Mouse (Mus musculus): ENCODE results near the gene Stx11.

Stx11 gene

DNA sequence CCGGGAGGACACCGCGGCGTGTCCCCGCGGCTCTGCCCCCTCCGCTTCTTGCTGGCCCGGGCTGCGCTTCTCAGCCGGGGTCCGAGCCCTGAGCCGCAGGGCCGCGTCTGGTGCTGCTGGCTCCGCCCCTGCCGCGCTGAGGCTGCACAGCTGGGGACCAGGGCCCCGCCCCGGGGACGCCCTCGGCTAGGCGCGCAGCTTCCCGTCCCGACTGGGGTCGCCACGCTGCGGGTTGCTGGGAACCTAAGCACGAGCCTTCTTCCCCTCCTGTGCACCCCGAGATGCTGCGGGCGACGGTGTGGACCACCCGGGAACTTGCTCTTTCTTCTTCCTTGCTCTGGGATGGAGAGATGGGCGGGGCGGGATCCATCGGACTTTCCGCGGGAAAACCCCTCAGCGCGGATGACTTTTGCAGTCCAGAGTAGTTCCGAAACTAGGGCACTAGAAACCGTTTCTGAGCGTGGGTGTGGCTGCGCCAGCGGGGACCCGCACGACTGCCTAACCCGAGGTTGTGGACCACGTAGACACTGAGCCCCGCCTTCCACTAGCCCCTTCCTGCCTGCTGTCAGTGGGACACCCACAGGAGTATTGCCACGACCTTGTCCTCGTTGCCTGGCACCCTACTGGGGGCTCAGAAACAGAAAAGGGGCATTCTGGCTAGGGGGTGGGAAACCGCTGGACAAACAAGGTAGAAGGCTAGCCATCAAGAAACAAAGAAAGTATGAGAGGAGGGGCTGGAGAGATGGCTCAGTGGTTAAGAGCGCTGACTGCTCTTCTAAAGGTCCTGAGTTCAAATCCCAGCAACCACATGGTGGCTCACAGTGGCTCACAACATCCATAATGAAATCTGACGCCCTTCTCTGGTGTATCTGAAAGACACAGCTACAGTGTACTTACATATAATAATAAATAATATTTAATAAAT is at the start of gene Stx11:
Gene Stx11, minus strand, starts transcription at position 148 of the 925 bp plus-strand sequence.
- CTCF ChIA-PET, result interaction anchor here in 3 of 4 experiments (0.6 to 1.0 kb wide), 4 partner anchors 33 to 123 kb away, joined by 3 to 4 read pairs (median 4); no protein-coding TSS in a partner anchor
- POLR2A ChIA-PET, result interaction anchor here (0.6 to 2.4 kb wide), 12 partner anchors 13 to 838 kb away, joined by 3 to 12 read pairs (median 5); partner anchors contain the start of gene Utrn (in 1 of the 4)

- ChIA-PET CTCF (no interaction called here), POLR2A (no interaction called here)
Observed at GRCm38 (mm10) chr10:13008737-13009121, 44.6 kb upstream of the Stx11 start.

GRCm38 (mm10) chr10:13007876-13008736 is 44.0 kb upstream of the Stx11 start:
- CTCF ChIA-PET, result interaction anchor here in 2 of 4 experiments (0.6 to 1.6 kb wide), 2 partner anchors 11 to 273 kb away, joined by 3 to 5 read pairs; no protein-coding TSS in a partner anchor
- POLR2A ChIA-PET, result interaction anchor here (0.6 to 1.2 kb wide), 9 partner anchors 11 to 630 kb away, joined by 3 to 5 read pairs (median 3); partner anchors contain the start of gene Plagl1 (in 1 of the 4)

DNA sequence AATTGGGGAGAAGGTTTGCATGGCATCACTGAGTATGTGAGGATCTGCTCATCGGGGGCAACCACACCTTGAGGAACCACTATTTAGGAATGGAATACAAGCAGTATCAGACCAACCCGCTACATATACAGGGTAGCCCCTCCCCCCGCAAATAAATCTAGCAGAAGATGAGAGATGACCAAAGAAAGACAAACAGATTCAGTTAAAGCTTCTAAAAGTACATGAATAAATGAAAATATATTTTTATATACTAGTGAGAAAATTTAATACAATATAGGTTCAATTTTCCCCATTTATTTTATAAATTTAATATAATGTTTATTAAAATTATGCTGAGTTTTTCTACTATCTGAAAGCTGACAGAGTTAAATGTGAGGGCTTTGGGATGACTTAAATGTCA is 40.9 kb upstream of the Stx11 start, which contains the start of gene Sf3b5:
Gene Sf3b5, plus strand, starts transcription at position 301 of the 400 bp plus-strand sequence.
- ChIA-PET CTCF (no interaction called here), POLR2A (interaction anchor here in 1 of 4 experiments (0.7 kb wide), 1 partner anchor 328 kb away, joined by 4 read pairs; no protein-coding TSS in a partner anchor)

GRCm38 (mm10) chr10:12996736-12997477 is 32.8 kb upstream of the Stx11 start:
- ChIA-PET CTCF (interaction anchor here (0.6 to 2.0 kb wide), 19 partner anchors 9 to 1338 kb away, joined by 3 to 8 read pairs (median 3); partner anchors contain the start of gene Stx11 (in 1 of the 4)), POLR2A (interaction anchor here in 3 of 4 experiments (0.6 to 1.5 kb wide), 6 partner anchors 10 to 388 kb away, joined by 3 to 5 read pairs (median 4); no protein-coding TSS in a partner anchor)

GRCm38 (mm10) chr10:12993411-12994039 is 29.4 kb upstream of the Stx11 start:
- CTCF ChIA-PET, result interaction anchor here in 1 of 4 experiments (0.6 kb wide), 1 partner anchor 9 kb away, joined by 3 read pairs; no protein-coding TSS in a partner anchor

GRCm38 (mm10) chr10:12991953-12992352 is 27.9 kb upstream of the Stx11 start:
- ChIA-PET POLR2A (no interaction called here), CTCF (no interaction called here)

More at GRCm38 (mm10) chr10:12993411-12994039, 29.4 kb upstream of the Stx11 start:
- POLR2A ChIA-PET, result interaction anchor here in 1 of 4 experiments (0.6 to 1.1 kb wide), 3 partner anchors 29 to 125 kb away, joined by 3 read pairs; no protein-coding TSS in a partner anchor

DNA sequence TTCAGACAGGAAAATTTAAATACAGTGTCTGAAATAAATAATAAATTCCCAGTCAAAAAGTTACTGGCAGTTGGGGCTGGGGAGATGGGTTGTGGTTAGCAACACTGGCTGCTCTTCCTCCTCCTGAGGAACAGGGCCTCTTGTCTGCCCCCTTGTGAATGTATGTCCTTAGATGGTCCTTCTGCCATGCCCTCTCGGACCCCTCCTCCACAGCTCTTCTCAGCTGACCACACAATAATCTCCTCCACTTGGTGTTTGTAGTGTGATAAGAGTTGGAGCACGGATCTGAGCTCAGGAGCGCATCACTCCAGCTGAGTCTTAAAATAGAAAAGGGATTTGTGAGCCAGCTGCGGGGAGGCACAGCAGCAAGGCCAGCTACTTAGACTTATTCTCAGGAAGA is 22.8 kb upstream of the Stx11 start:
- CTCF ChIA-PET, result interaction anchor here in 2 of 4 experiments (0.6 to 0.7 kb wide), 2 partner anchors 31 to 55 kb away, joined by 3 read pairs; no protein-coding TSS in a partner anchor
- POLR2A ChIA-PET, result interaction anchor here in 1 of 4 experiments (0.6 to 1.2 kb wide), 2 partner anchors 10 to 38 kb away, joined by 3 to 5 read pairs; no protein-coding TSS in a partner anchor

DNA sequence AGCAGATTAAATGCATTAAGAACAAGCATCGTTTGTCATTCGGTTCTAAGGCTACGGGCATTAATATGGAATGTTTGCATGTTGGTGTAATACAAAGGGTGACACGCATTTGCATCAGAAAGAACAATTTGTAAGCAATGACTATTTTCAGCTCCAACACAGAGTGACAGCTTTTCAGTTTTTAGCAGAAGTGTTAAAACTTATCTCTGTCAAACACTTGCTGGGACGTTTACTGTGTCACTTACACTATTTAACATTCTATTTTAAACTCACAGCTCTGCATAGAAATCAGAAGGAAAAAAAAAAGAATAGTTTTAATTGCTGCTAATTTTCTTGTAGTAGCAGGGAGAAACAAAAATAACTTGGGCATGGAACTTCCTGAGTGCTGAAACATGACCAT is 22.4 kb upstream of the Stx11 start:
- ChIA-PET CTCF (interaction anchor here in 2 of 4 experiments (0.6 to 0.7 kb wide), 2 partner anchors 31 to 55 kb away, joined by 3 read pairs; no protein-coding TSS in a partner anchor), POLR2A (interaction anchor here in 1 of 4 experiments (0.6 kb wide), 1 partner anchor 11 kb away, joined by 5 read pairs; no protein-coding TSS in a partner anchor)

DNA sequence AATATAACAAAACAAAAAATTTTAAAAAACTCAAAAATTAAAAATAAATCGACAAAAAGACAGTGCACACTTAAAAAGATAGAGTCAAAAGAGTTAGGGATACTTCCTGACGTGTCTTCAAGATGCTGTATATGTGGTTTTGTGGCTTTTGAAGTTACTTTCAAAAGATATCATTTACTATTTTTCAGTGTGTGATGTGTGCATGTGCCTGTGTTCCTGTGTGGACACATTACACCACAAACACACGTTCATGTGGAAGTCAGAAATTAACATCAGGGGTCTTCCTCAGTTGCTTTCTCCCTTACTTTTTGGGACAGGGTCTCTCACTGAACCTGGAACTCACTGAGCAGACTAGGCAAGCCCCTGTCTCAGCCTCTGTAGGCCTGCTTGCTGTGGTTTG is 20.9 kb upstream of the Stx11 start:
- ChIA-PET CTCF (no interaction called here), POLR2A (no interaction called here)

- ChIA-PET CTCF (no interaction called here), POLR2A (interaction anchor here in 1 of 4 experiments (0.6 kb wide), 1 partner anchor 562 kb away, joined by 4 read pairs; no protein-coding TSS in a partner anchor)
Observed at GRCm38 (mm10) chr10:12983516-12983915, 19.4 kb upstream of the Stx11 start.

DNA sequence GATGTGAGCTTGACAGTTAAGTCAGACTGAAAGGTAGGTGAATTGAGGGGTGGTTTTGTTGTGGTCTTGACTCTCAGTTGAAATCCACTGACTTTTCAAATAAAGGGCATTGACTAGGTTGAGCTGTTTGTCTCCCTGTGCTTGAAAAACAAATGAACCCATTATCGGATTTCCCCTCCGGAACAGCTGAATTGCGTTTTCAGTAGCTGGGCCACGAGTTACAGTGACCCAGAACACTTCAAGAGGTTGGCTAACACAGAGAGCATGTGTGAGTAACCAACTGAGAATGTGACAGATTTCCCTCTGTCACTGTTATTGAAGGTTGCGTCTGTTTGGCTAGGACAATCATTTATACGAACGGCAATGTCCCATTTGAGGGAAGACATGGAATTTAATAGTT is 17.0 kb upstream of the Stx11 start:
- ChIA-PET POLR2A (no interaction called here), CTCF (no interaction called here)

DNA sequence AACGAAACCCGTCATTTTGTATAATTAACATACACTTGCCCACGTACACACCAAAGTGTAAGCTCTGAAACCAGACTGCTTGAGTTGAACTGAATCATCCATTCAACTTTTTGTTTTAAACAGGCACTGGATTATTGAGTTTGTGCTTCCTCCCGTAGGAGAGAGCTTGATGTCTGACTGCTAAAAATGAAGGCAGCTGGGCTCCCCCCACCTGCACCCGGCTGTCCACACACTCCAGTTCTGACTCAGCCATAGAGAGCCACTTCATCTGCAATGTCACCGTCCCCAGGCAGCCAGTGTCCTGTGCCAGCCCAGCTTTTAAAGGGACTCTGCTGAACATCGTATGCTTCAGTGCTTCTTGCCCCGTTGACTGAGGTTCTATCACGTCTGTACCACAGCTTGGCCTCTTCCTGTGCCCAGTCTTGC is 13.7 kb upstream of the Stx11 start:
- CTCF ChIA-PET, result interaction anchor here in 1 of 4 experiments (0.5 kb wide), 1 partner anchor 784 kb away, joined by 3 read pairs; no protein-coding TSS in a partner anchor
- POLR2A ChIA-PET, result no interaction called here

DNA sequence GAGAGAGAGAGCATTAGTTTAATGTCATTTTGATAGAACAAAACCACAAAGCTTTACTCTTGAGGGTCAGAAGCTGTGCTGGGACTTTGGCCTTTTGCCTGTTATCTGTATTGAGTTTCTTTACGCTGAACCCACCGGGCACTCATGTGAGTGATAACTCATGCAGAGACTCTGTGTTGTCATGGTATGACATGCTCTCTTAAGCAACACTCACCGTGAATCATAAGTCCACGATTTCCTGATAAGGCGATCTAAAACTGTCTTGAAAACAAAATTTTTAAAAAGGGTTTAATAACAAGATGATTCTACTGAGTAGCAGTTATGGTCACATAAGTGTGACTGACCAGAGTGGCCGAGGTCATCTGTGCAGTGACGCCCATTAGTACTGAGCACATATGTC is 12.5 kb upstream of the Stx11 start:
- CTCF ChIA-PET, result interaction anchor here in 1 of 4 experiments (0.6 kb wide), 1 partner anchor 58 kb away, joined by 8 read pairs; no protein-coding TSS in a partner anchor
- POLR2A ChIA-PET, result no interaction called here

DNA sequence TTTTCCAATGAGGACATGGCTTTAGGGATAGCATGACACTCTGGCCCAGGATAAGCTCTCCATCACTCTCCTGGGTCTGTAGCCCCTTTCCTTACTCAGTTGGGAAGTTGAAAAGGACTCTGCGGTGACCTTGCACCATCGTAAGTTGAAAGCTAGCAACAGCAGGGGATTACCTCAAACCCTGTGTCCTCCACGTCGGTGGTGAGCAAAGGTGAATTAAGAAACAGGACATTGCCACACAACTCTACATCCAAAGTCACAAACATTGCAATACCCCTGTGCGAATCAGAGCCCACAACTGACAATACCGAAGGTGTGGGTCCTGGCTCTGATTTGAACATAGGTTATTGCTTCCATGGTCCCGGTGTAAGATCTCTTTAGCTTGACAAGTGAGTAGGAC is 11.9 kb upstream of the Stx11 start:
- POLR2A ChIA-PET, result no interaction called here
- CTCF ChIA-PET, result interaction anchor here in 1 of 4 experiments (0.6 kb wide), 1 partner anchor 57 kb away, joined by 8 read pairs; no protein-coding TSS in a partner anchor

DNA sequence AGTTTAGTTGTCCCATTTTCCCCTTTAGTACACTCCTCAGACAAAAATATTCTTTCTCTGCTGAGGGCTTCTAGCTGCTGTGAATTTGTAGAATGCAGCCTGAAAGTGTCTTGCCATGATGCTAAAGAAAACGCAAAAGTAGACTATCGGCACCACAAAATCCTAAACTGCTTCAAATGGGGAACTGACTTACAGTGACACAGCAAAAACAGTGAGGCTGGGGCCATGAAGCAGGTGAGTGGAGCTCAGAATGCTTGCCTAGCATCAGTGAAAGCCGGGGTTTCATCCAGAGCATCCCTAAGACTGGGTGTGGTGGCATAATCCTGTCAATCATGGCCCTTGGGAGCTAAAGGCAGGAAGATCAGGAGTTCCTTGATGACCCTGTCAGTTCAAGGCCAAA is 11.4 kb upstream of the Stx11 start:
- ChIA-PET CTCF (no interaction called here), POLR2A (no interaction called here)

DNA sequence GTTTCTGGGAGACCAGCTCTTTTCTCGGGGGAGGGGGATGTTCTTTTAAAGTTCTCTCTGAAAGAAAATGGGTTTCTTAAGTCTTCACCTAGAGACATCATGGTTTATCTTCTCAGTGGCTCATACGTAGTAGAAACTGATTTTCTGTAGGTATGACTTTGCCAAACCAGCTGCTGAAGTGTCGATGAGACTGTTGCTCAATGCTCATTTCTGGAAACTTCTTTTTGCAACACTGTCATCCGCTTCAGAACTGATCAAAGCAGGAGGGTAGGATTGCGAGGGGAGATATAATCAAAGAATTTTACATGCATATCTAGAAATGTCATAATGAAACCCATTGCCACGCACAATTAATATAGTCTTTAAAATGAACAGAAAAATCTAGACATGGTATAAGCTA is 10.5 kb upstream of the Stx11 start:
- ChIA-PET POLR2A (no interaction called here), CTCF (no interaction called here)

Data from embryonic stem cell, embryonic (primary cell).